Mouse (Mus musculus) MEL (cell line): Measurements from ENCODE around the gene Ergic1.

ENCODE experiments used
- CTCF ChIP-seq, 3 experiments: IDR thresholded peaks in 2 of 3; conservative IDR thresholded peaks in 1 of 3; 2 replicates each; pipeline ENCODE4 v1.5.1; 2011 to 2012; ENCODE audit warnings: low read length in 3 of 3, low read depth in 2 of 3, mild to moderate bottlenecking in 2 of 3, improper control_type of control experiment in 1 of 3, inconsistent platforms in 1 of 3, mixed read lengths in 1 of 3, moderate library complexity in 1 of 3; ENCODE audit not compliant: control insufficient read depth in 1 of 3, insufficient read depth in 1 of 3, poor library complexity in 1 of 3, severe bottlenecking in 1 of 3
- ETS1 ChIP-seq: IDR thresholded peaks from 2 replicates; pipeline ENCODE4 v1.6.1; 2012; ENCODE audit warnings: low read depth, mild to moderate bottlenecking, inconsistent platforms, low read length, improper control_type of control experiment, moderate library complexity
- JUND ChIP-seq: IDR thresholded peaks from 2 replicates; pipeline ENCODE4 v1.6.1; 2011; ENCODE audit warnings: low read depth, mild to moderate bottlenecking, improper control_type of control experiment, low read length
- MAX ChIP-seq: IDR thresholded peaks from 2 replicates; pipeline ENCODE4 v1.6.1; 2011; ENCODE audit warnings: low read length, improper control_type of control experiment
- MYC ChIP-seq: IDR thresholded peaks from 2 replicates; pipeline ENCODE4 v1.6.1; 2011; ENCODE audit warnings: low read depth, mild to moderate bottlenecking, low read length, improper control_type of control experiment, moderate library complexity
- POLR2A ChIP-seq, 2 experiments: IDR thresholded peaks; 2 replicates each; pipeline ENCODE4 v1.6.1; 2011 to 2012; ENCODE audit warnings: low read length in 2 of 2, mild to moderate bottlenecking in 2 of 2, control low read depth in 1 of 2, improper control_type of control experiment in 1 of 2, low read depth in 1 of 2, moderate library complexity in 1 of 2; ENCODE audit not compliant: control insufficient read depth in 1 of 2, insufficient read depth in 1 of 2, poor library complexity in 1 of 2
- POLR2AphosphoS5 ChIP-seq: IDR thresholded peaks from 2 replicates; pipeline ENCODE4 v1.6.1; 2012; ENCODE audit warnings: low read depth, borderline replicate concordance, mild to moderate bottlenecking, inconsistent platforms, low read length, moderate library complexity, mixed read lengths
- TBP ChIP-seq: IDR thresholded peaks from 2 replicates; pipeline ENCODE4 v1.8.0; 2011; ENCODE audit warnings: low read depth, low read length, improper control_type of control experiment
- UBTF ChIP-seq: IDR thresholded peaks from 2 replicates; pipeline ENCODE4 v1.6.1; 2012; ENCODE audit warnings: low read depth, mild to moderate bottlenecking, inconsistent platforms, low read length, improper control_type of control experiment, moderate library complexity, borderline replicate concordance; ENCODE audit not compliant: insufficient read depth
- USF1 ChIP-seq: IDR thresholded peaks from 2 replicates; pipeline ENCODE4 v1.6.1; 2014; ENCODE audit warnings: low read depth, mild to moderate bottlenecking, inconsistent platforms, low read length, improper control_type of control experiment, moderate library complexity
- ZMIZ1 ChIP-seq: IDR thresholded peaks from 2 replicates; pipeline ENCODE4 v1.6.1; 2012; ENCODE audit warnings: low read depth, mild to moderate bottlenecking, inconsistent platforms, low read length, improper control_type of control experiment, moderate library complexity

DNA sequence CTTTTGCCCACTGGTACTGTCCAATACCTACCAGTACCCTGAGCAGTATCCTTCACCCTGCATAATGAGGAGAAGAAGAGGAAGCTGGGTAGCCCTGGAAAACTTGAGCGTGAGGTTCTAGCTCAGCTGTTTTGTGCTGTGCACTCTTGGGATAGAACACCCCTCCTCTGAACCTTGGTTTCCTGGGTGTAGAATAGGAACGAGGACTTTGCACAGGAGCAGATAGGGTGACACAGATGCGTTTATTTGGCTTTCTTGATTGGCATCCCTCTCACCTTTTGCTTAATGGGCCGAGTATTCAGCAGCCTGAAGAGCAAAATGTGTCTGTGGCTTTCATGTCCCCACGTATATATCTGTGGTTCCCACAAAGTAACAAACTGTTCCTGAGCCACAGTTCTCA lies 60.6 kb downstream of the Ergic1 start:
- no peak for TF ChIP-seq MAX
- no peak for TF ChIP-seq JUND
- no peak for TF ChIP-seq POLR2AphosphoS5
- no peak for TF ChIP-seq CTCF (IDR thresholded peaks at IDR 0.05 in 2 of 3, conservative IDR thresholded peaks at IDR 0.05 in 1 of 3; ENCODE audit: control insufficient read depth in 1 of 3, insufficient read depth in 1 of 3, low read depth in 2 of 3, low read length in 3 of 3, poor library complexity in 1 of 3, severe bottlenecking in 1 of 3)
- TF ChIP-seq UBTF, result no peak
- TF ChIP-seq POLR2A (IDR thresholded peaks at IDR 0.05; ENCODE audit: control insufficient read depth in 1 of 2, insufficient read depth in 1 of 2, low read depth in 1 of 2, low read length in 2 of 2, poor library complexity in 1 of 2), result no peak
- no peak for TF ChIP-seq ZMIZ1
- TF ChIP-seq USF1, result no peak
- no peak for TF ChIP-seq TBP
- TF ChIP-seq MYC, result no peak
- TF ChIP-seq ETS1, result no peak
